Mouse (Mus musculus) kidney, embryonic 15.5 days (tissue): ENCODE results near the gene Tlk2. TPM values are rescaled to one million over a fixed set of nuclear protein-coding genes. Genes with fewer than 3 reads are reported as not detected.

ENCODE experiments used
- ATAC-seq: fragments of 200-750 bp; cut with Nextera tagmentation; replicated peaks from 2 replicates; pipeline ENCODE4 v1.8.0; 2017; ENCODE audit warnings: moderate TSS enrichment; ENCODE audit not compliant: low FRiP score
- H3K27ac ChIP-seq: fragments of 300-500 bp; sonication (generic); 2 replicates; pipeline ENCODE4 v1.5.1; 2015; ENCODE audit warnings: mild to moderate bottlenecking, inconsistent platforms
- H3K27me3 ChIP-seq: fragments of 300-500 bp; sonication (generic); 2 replicates; pipeline ENCODE4 v1.6.1; 2015; ENCODE audit warnings: inconsistent platforms
- H3K36me3 ChIP-seq: fragments of 300-500 bp; sonication (generic); 2 replicates; pipeline ENCODE4 v1.6.1; 2015; ENCODE audit warnings: inconsistent platforms
- H3K4me1 ChIP-seq: fragments of 300-500 bp; sonication (generic); 2 replicates; pipeline ENCODE4 v1.6.1; 2015; ENCODE audit warnings: inconsistent platforms
- H3K4me2 ChIP-seq: fragments of 300-500 bp; sonication (generic); 2 replicates; pipeline ENCODE4 v1.6.1; 2015; ENCODE audit warnings: moderate library complexity, mild to moderate bottlenecking, inconsistent platforms
- H3K4me3 ChIP-seq: fragments of 300-500 bp; sonication (generic); replicated peaks from 2 replicates; pipeline ENCODE4 v1.5.1; 2015; ENCODE audit warnings: mild to moderate bottlenecking, inconsistent platforms
- H3K9ac ChIP-seq: fragments of 300-500 bp; sonication (generic); 2 replicates; pipeline ENCODE4 v1.6.1; 2015; ENCODE audit warnings: mild to moderate bottlenecking, inconsistent platforms
- H3K9me3 ChIP-seq: fragments of 300-500 bp; sonication (generic); replicated peaks from 2 replicates; pipeline ENCODE4 v1.6.1; 2016; ENCODE audit warnings: inconsistent platforms
- WGBS: fragments of 180-500 bp; shearing (Covaris S2); methylation state at CpG from one replicate; pipeline ENCODE4 v1.1.7; 2015; ENCODE audit warnings: mixed read lengths; 5-methylcytosine and 5-hydroxymethylcytosine counted together
- polyA plus RNA-seq: library from polyadenylated mRNA; unstranded; fragments of >200 nt; fragmentation: Nextera tagmentation; extraction: Ambion mirVana; gene quantifications from 2 replicates; pipeline ENCODE4 v1.2.1, GENCODE M21; 2015

Tlk2 gene
- polyA plus RNA-seq, 1 experiment from 2014 or later, result 21.1 TPM

GRCm38 (mm10) chr11:105331732-105332131 lies 153.1 kb downstream of the Tlk2 start:
- Histone ChIP-seq H3K27ac (no peak overlapping the region), H3K4me3 (no peak overlapping the region), H3K9me3 (no peaks in the 10 kb centered on the region), H3K27me3 (no peaks in the 10 kb centered on the region), H3K4me2 (no peak overlapping the region), H3K9ac (no peak overlapping the region), H3K4me1 (peaks cover 29% of the 10 kb centered on the region), H3K36me3 (peaks cover 28% of the 10 kb centered on the region; the same call in 1 of the 2 replicates)
- 25% methylated on average over 10 of the region's 10 CpGs for WGBS
- no peak for ATAC-seq

GRCm38 (mm10) chr11:105332468-105332867 lies 153.9 kb downstream of the Tlk2 start:
- Histone ChIP-seq H3K4me1 (peaks cover 29% of the 10 kb centered on the region), H3K27ac (no peak overlapping the region), H3K9ac (no peak overlapping the region), H3K27me3 (no peaks in the 10 kb centered on the region), H3K36me3 (peaks cover 25% of the 10 kb centered on the region; the same call in 1 of the 2 replicates), H3K9me3 (no peaks in the 10 kb centered on the region), H3K4me3 (no peak overlapping the region), H3K4me2 (no peak overlapping the region)
- 71% methylated on average over 8 of the region's 8 CpGs for WGBS
- no peak for ATAC-seq

Other genes with a start within 250 kb of the Tlk2 start
- gene Efcab3, start 115.2 kb upstream of the Tlk2 start, polyA plus RNA-seq, result 0.29 and 0.44 TPM in 2 replicates
- 45.6 TPM in 2 replicates for gene Mettl2, start 52.4 kb upstream of the Tlk2 start, polyA plus RNA-seq
- gene Gm10842, start 31.9 kb upstream of the Tlk2 start, polyA plus RNA-seq, result not detected in 2 replicates
- gene Mrc2, start 113.8 kb downstream of the Tlk2 start, polyA plus RNA-seq, result 19.1 and 21.3 TPM in 2 replicates